Mouse (Mus musculus): ENCODE data around the gene Cd274. TPM values are rescaled to one million over a fixed set of nuclear protein-coding genes. Genes with fewer than 3 reads are reported as not detected.

The Cd274 gene
- polyA plus RNA-seq, 1 experiment from 2014 or later: 0.46 TPM

DNA sequence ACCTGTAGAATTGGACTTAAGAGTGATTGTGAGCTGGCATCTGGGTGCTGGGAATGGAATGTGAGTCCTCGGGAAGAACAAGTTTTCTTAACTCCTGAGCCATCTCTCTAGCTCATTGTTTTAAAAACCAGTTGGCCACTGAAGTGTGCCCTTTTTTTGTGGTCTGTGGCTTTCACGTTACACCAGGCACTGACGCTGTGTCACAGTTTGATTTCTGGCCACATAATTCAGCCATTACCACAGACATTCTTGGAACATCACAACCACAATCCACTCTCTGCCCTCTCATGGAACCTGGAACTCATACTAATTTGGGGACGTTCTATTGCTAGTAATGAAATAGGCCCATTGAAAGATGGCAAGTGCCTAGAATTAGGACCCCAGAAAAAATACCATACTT, 26.2 kb upstream of the Cd274 start:
- 87% methylated on average over 4 of the region's 4 CpGs for WGBS

DNA sequence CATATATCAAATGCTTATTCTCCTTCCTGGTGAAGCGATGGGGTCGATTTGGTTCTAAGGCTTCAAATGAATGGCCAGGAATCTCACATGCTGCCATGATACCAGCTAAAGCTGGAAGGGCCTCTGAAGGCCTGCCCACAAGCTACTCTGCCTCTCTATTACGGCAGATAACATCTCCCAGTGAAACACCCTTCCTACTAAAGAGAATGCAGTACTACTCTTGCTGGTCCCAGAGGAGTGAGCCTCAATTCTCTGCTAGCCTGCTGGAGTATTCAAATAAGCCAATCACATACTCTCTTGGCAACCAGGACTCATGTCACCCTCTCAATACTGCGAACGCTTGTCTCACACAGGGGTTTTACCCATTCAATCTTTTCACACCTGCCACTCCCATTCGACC, 25.0 kb upstream of the Cd274 start:
- Histone ChIP-seq H3K4me3 (ENCODE audit: low read depth, low read length) (no peak overlapping the region), H3K27ac (ENCODE audit: low read depth, low read length) (no peak overlapping the region), H3K9ac (ENCODE audit: low read length) (no peak overlapping the region), H3K4me2 (ENCODE audit: low read length) (no peak overlapping the region), H3K27me3 (replicated peaks; ENCODE audit: control insufficient read depth, insufficient read depth, low read length) (no peaks in the 10 kb centered on the region), H3K36me3 (ENCODE audit: control insufficient read depth, insufficient read depth, low read length) (no peaks in the 10 kb centered on the region), H3K4me1 (ENCODE audit: control insufficient read depth, insufficient read depth, low read length) (no peaks in the 10 kb centered on the region), H3K9me3 (replicated peaks; ENCODE audit: control insufficient read depth, low read length) (no peaks in the 10 kb centered on the region)
- no peak for ATAC-seq
- WGBS: 92% methylated on average over 6 of the region's 6 CpGs
- no peak for DNase-seq (ENCODE audit: low spot score)

More for the DNA sequence above, 26.2 kb upstream of the Cd274 start:
- no peak overlapping the region for H3K4me3 ChIP-seq (ENCODE audit: low read depth, low read length)
- no peaks in the 10 kb centered on the region for H3K27me3 ChIP-seq (replicated peaks; ENCODE audit: control insufficient read depth, insufficient read depth, low read length)
- H3K9me3 ChIP-seq (replicated peaks; ENCODE audit: control insufficient read depth, low read length): no peaks in the 10 kb centered on the region
- no peak overlapping the region for H3K27ac ChIP-seq (ENCODE audit: low read depth, low read length)
- ATAC-seq (no peak), DNase-seq (ENCODE audit: low spot score) (no peak)
- H3K4me1 ChIP-seq (ENCODE audit: control insufficient read depth, insufficient read depth, low read length): no peaks in the 10 kb centered on the region
- H3K4me2 ChIP-seq (ENCODE audit: low read length): no peak overlapping the region
- H3K36me3 ChIP-seq (ENCODE audit: control insufficient read depth, insufficient read depth, low read length): no peaks in the 10 kb centered on the region
- H3K9ac ChIP-seq (ENCODE audit: low read length): no peak overlapping the region

DNA sequence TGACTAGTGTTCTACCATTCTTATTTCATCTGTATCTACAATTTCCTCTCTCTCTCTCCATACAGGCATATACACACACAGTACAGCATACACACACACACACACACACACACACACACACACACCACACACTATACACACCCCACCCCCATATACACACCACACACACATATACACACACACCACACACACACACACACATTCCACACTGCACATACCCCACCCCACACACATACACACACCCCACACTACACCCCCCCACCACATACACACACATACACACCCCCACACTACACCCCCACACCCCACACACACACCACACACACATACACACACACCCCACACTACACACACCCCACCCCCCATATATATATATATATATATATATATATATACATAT, 22.4 kb upstream of the Cd274 start:
- peaks cover 4% of the 10 kb centered on the region; the same call in 1 of the 2 replicates for H3K36me3 ChIP-seq (ENCODE audit: control insufficient read depth, insufficient read depth, low read length)
- no peaks in the 10 kb centered on the region for H3K4me1 ChIP-seq (ENCODE audit: control insufficient read depth, insufficient read depth, low read length)
- H3K9ac ChIP-seq (ENCODE audit: low read length): no peak overlapping the region
- H3K27ac ChIP-seq (ENCODE audit: low read depth, low read length): no peak overlapping the region
- no peak for ATAC-seq
- no peak overlapping the region for H3K4me2 ChIP-seq (ENCODE audit: low read length)
- no peaks in the 10 kb centered on the region for H3K27me3 ChIP-seq (replicated peaks; ENCODE audit: control insufficient read depth, insufficient read depth, low read length)
- DNase-seq (ENCODE audit: low spot score): no peak
- no peak overlapping the region for H3K4me3 ChIP-seq (ENCODE audit: low read depth, low read length)
- no peaks in the 10 kb centered on the region for H3K9me3 ChIP-seq (replicated peaks; ENCODE audit: control insufficient read depth, low read length)

DNA sequence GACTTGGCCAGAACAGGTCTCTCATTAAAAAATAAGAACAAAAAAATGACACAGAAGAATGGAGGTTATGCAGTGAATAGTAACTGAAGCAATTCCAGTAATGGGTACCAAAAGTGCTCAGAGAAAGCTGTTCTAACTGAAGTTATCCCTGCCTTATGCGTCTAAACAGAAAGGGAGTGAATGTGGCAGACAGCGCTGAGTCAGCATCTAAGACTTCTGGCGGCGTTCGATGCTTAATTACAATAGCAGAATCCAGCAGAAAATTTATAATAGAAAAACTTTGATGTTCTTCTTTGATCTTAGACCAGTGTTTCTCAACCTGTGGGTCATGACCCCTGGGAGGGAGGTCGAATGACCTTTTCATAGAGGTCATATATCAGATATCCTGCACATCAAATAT, 21.6 kb upstream of the Cd274 start:
- Histone ChIP-seq H3K4me3 (ENCODE audit: low read depth, low read length) (no peak overlapping the region), H3K27me3 (replicated peaks; ENCODE audit: control insufficient read depth, insufficient read depth, low read length) (no peaks in the 10 kb centered on the region), H3K36me3 (ENCODE audit: control insufficient read depth, insufficient read depth, low read length) (peaks cover 8% of the 10 kb centered on the region; the same call in 1 of the 2 replicates), H3K4me1 (ENCODE audit: control insufficient read depth, insufficient read depth, low read length) (no peaks in the 10 kb centered on the region), H3K27ac (ENCODE audit: low read depth, low read length) (no peak overlapping the region), H3K9ac (ENCODE audit: low read length) (no peak overlapping the region), H3K9me3 (replicated peaks; ENCODE audit: control insufficient read depth, low read length) (no peaks in the 10 kb centered on the region), H3K4me2 (ENCODE audit: low read length) (no peak overlapping the region)
- WGBS: 85% methylated on average over 6 of the region's 6 CpGs
- ATAC-seq (no peak), DNase-seq (ENCODE audit: low spot score) (no peak)

DNA sequence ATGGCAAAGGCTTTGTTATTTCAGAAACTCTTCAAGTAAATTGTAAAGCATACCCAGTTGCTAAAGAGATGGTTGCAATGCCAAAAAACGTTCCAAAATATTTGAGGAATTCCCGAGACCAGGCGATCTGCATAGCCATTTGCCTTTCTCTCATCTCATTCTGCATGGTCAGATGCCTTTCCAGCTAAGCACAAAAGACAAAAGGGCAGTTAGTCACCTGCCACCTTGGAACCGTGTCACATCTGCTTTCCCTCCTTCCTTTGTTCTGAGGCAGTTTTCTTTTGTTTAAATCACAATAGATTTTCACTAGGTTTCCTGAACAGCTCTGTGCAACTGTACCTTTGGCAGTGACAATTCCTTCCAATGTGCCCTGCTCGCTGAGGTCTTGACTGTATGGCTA, 16.3 kb upstream of the Cd274 start:
- Histone ChIP-seq H3K4me1 (ENCODE audit: control insufficient read depth, insufficient read depth, low read length) (no peaks in the 10 kb centered on the region), H3K9me3 (replicated peaks; ENCODE audit: control insufficient read depth, low read length) (no peaks in the 10 kb centered on the region), H3K27ac (ENCODE audit: low read depth, low read length) (no peak overlapping the region), H3K27me3 (replicated peaks; ENCODE audit: control insufficient read depth, insufficient read depth, low read length) (no peaks in the 10 kb centered on the region), H3K4me3 (ENCODE audit: low read depth, low read length) (no peak overlapping the region), H3K9ac (ENCODE audit: low read length) (no peak overlapping the region), H3K4me2 (ENCODE audit: low read length) (no peak overlapping the region), H3K36me3 (ENCODE audit: control insufficient read depth, insufficient read depth, low read length) (peaks cover 14% of the 10 kb centered on the region; the same call in 1 of the 2 replicates)
- ATAC-seq: no peak
- 62% methylated on average over 5 of the region's 5 CpGs for WGBS
- no peak for DNase-seq (ENCODE audit: low spot score)

DNA sequence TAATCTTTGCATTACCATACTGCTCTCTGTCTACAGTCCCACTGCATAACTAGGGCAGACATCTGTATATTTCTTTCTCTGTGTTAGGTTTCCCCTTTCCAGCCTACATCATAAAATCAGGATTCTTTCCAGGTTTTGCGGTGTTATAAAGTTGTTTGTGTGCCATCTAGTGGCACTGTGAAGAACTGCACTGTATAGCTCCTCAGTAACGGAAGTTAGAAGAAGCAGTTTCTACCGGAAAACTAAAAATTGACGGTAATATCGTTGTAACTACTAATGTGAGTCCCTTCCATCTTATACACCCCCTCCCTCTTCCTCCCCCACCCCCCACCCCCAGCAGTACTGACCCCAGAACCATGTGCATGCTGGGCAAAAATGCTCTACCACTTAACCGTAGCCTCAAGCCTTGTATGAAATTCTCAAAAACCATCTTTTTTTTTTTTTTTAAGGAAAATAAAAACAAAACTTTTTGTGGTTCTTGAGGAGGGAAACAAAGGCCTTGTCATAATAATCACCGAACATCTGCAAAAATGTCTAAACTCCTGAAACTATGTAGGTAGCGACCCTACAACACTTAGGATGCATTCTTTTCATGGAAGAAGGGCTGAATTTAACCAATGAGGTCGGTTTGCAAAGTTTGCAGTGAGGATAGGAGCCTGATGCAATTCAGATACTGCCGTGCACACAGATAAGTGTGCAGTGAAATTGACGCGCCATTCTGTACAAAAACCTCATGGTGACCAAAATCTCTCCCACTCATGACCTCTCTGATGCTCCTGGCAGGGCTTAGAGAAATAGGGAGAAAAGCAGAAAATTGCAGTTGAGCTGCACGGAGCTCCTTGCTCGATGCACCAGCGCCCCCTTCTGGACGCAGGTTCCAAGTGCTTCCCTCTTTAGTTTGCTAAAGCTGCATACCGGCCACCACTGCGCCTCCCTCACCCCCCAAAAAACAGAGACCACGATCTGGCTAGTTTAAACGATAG, 12.1 kb upstream of the Cd274 start:
- Histone ChIP-seq H3K27me3 (replicated peaks; ENCODE audit: control insufficient read depth, insufficient read depth, low read length) (no peaks in the 10 kb centered on the region), H3K9ac (ENCODE audit: low read length) (0 out of 2 replicates have a peak overlapping the region, but pooled peaks have one; percentile 26), H3K9me3 (replicated peaks; ENCODE audit: control insufficient read depth, low read length) (no peaks in the 10 kb centered on the region), H3K4me3 (ENCODE audit: low read depth, low read length) (peak overlapping the region; percentile 13), H3K27ac (ENCODE audit: low read depth, low read length) (no peak overlapping the region), H3K4me1 (ENCODE audit: control insufficient read depth, insufficient read depth, low read length) (no peaks in the 10 kb centered on the region), H3K4me2 (ENCODE audit: low read length) (peak overlapping the region; percentile 55), H3K36me3 (ENCODE audit: control insufficient read depth, insufficient read depth, low read length) (peaks cover 35% of the 10 kb centered on the region; the same call in 1 of the 2 replicates)
- WGBS: 4% methylated on average over 20 of the region's 20 CpGs
- DNase-seq (ENCODE audit: low spot score) (peak; percentile 93), ATAC-seq (peak; percentile 85)

DNA sequence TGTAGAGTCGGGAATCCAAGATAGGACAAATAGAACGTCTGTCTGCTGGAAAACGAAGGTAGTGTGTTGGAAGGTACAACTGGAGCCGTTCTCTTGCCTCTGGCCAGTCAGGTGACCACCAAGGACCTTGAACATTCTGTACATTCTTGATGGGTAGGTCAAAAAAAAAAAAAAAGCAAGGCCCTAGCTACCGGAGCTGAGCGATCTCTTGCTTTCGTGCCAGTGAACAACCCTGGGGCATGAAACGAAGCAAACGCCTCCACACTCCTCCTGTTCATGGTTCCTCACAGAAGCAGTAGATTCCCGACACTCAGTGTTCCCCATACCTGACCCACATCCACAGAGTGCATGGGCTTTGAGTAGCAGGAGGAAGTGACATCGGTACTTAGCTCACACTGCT, 11.0 kb upstream of the Cd274 start:
- Histone ChIP-seq H3K9ac (ENCODE audit: low read length) (no peak overlapping the region), H3K36me3 (ENCODE audit: control insufficient read depth, insufficient read depth, low read length) (peaks cover 35% of the 10 kb centered on the region; the same call in 1 of the 2 replicates), H3K4me2 (ENCODE audit: low read length) (no peak overlapping the region), H3K27ac (ENCODE audit: low read depth, low read length) (no peak overlapping the region), H3K4me1 (ENCODE audit: control insufficient read depth, insufficient read depth, low read length) (peaks cover 8% of the 10 kb centered on the region), H3K27me3 (replicated peaks; ENCODE audit: control insufficient read depth, insufficient read depth, low read length) (no peaks in the 10 kb centered on the region), H3K4me3 (ENCODE audit: low read depth, low read length) (no peak overlapping the region), H3K9me3 (replicated peaks; ENCODE audit: control insufficient read depth, low read length) (no peaks in the 10 kb centered on the region)
- no peak for ATAC-seq
- WGBS: 86% methylated on average over 11 of the region's 11 CpGs
- no peak for DNase-seq (ENCODE audit: low spot score)

DNA sequence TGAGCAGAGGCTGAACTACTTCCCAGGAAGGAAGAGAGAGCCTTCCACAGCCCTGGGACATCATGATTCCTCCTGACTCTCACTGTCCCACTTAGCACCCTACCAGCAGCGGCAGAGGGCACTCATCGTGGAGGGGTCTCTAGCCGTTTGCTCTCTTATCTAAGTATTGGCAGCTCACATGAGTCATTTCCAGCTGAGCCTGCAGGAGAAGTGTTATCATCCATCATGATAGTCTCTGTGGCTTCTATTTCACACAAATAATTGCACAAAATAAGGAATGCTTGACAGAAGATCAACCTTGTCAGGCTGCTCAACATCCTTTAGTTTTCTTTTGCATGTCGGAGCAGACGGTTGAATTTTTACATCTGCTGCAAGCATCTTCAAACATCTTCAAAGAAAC, 7.0 kb upstream of the Cd274 start:
- H3K4me2 ChIP-seq (ENCODE audit: low read length): no peak overlapping the region; the same call in 1 of the 2 replicates
- DNase-seq (ENCODE audit: low spot score): no peak
- no peaks in the 10 kb centered on the region for H3K27me3 ChIP-seq (replicated peaks; ENCODE audit: control insufficient read depth, insufficient read depth, low read length)
- 95% methylated on average over 5 of the region's 5 CpGs for WGBS
- no peak overlapping the region for H3K9ac ChIP-seq (ENCODE audit: low read length)
- H3K4me1 ChIP-seq (ENCODE audit: control insufficient read depth, insufficient read depth, low read length): peaks cover 15% of the 10 kb centered on the region
- H3K9me3 ChIP-seq (replicated peaks; ENCODE audit: control insufficient read depth, low read length): no peaks in the 10 kb centered on the region
- no peak overlapping the region for H3K27ac ChIP-seq (ENCODE audit: low read depth, low read length)
- H3K36me3 ChIP-seq (ENCODE audit: control insufficient read depth, insufficient read depth, low read length): peaks cover 30% of the 10 kb centered on the region; the same call in 1 of the 2 replicates
- no peak for ATAC-seq
- no peak overlapping the region for H3K4me3 ChIP-seq (ENCODE audit: low read depth, low read length)

Measured in forebrain, embryonic 14.5 days (tissue).